Mouse (Mus musculus): ENCODE measurements around the gene Fam71e1.

Fam71e1 gene

DNA sequence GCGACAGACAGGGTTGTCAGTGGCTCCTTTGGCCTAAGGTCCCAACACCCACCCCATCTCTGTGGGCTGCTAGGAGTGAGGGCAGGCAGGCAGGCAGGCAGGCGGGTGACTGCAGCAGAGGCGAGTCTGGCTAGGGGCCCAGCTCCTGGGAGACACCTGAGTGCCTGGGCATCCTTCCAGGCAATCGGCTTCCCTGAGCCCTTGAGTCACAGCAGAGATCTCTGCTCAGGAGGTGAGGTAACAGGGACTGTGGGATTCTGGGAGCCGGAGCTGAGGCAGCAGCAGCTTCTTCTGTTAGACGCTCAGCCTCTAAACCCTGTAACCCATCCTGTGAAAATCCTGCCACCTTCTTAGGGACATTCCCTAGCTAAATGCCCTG is 40.2 kb downstream of the Fam71e1 start:
- peak; percentile 86 for DNase-seq

GRCm38 (mm10) chr7:44537009-44537408 is 40.6 kb downstream of the Fam71e1 start:
- no peak for DNase-seq

- peak; percentile 81 for DNase-seq
Measured at GRCm38 (mm10) chr7:44537496-44537895, 41.1 kb downstream of the Fam71e1 start.

DNA sequence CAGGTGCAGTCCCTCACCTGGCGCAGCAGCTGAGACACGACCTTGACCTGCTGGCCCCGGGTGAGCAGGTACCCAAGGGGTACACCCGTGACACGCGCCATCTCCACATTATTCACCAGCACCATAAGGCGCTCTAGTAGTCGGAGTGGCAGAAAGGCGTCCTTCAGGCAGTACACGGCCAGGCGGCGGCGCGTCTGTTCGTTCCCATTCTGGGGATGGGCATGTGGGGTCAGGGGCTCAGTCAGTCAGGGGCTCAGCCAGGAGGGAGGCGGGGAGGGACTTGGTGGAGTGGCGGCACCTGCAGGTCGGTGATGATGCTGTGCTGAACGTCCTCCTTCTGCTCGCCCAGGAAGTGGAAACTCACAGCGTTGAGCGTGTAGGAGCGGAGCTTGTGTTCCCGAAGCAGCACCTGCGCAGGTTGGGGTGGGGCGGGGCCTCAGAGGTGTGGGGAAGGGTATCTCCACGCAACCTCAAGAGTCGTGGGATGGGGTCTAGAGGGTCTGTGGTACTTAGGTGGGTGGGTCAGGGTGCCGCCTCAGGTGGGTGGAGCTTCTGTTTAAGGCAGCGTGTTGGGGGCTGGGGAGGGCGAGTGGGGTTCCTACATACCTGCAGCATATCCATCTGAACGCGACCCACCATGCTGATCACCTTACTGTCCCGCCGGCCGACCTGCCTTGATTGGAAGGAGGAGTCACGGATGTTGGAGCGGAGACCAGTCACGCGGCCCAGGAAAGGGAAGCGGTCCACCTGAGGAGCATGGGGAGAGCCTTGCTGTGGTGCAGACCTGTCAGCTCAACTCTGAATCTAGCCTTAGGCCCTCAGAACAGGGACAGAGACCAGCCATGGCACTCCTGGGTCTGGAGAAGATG is 42.6 kb downstream of the Fam71e1 start:
- no peak for DNase-seq

GRCm38 (mm10) chr7:44542555-44542954 is 46.2 kb downstream of the Fam71e1 start:
- no peak for DNase-seq

- no peak for DNase-seq
Measured at GRCm38 (mm10) chr7:44543071-44543470, 46.7 kb downstream of the Fam71e1 start.

DNA sequence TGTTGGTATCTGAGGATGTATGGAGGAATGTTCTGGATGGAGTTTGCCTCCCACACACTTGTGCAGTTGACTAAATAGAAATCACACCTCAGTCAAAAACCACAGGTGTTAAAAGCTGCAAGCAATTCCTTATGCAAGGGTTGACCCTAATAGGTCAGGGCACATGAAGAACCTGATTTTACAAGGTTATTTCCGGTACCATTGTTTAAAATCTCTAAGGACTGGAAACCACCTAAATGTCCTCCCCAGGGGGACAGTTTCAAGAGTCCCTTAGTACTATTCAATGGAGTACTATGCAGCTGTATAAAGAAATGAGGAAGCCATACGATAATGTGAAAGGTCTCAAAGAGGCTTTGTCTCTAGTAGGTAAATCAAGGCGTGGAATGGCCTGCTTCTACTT is 49.9 kb downstream of the Fam71e1 start:
- no peak for DNase-seq

DNA sequence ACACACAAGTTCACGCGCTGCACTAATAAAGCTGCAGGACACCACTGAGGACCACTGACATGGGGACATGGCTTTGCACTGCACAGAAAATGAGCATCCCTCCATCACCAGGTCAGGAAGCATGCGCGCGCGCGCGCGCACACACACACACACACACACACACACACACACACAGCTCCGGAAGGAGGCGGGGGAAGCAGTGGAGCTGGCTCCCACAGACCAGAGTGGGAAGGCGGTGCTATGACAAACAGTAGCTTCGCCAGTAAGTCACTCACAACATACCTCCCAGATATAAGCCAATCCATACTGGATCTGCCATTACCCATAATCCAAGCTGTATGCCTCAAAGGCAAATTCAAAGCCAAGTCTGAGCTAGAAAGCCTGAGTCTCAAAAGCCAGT is 50.7 kb downstream of the Fam71e1 start:
- no peak for DNase-seq

GRCm38 (mm10) chr7:44547725-44548124 is 51.3 kb downstream of the Fam71e1 start:
- no peak for DNase-seq

- DNase-seq, result peak; percentile 99
Measured at GRCm38 (mm10) chr7:44548497-44549087, 52.2 kb downstream of the Fam71e1 start, which contains the start of gene Pold1. Gene Pold1 (minus strand): TSS chr7:44548849.

DNA sequence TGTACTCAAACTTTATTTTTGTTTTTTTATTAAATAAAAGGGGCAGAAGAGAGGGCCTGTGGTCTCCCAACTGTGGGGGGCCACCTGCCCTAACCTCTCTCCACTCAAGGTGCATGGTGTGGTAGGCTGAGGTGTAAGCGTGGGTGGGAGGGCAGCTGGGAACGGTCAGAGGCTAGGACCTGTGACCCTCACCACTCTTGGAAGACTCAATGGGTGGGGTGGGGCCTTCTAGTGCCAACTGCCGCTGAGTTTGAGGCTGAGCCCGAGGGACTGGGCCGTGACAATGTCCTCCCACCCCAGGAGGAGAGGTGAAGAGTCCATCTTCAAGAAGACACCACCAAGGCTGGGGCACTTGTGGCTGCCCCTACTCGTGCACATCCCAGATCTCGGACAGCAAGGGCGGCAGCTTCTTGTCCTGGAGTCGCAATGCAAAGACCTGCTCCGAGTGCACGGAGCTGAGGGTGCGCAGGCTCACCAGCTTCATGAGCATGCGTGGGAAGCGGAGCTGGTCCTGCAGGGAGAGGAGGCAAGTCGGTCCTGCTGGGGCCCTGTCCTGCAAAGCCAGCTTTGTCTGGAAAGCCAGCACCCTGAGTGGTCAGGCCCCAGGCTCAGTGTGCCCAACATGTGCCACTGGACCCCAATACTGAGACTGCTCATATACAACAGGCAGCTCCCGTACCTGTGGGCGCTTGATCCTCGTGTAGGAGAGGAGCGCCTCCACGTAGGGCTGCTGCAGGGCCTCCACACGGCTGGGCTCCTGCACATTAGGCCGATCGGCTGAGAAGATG is 53.4 kb downstream of the Fam71e1 start:
- peak; percentile 62 for DNase-seq

GRCm38 (mm10) chr7:44550409-44550678 is 54.0 kb downstream of the Fam71e1 start:
- no peak for DNase-seq
